Mouse (Mus musculus): ENCODE measurements around the gene Lpar6.

DNA sequence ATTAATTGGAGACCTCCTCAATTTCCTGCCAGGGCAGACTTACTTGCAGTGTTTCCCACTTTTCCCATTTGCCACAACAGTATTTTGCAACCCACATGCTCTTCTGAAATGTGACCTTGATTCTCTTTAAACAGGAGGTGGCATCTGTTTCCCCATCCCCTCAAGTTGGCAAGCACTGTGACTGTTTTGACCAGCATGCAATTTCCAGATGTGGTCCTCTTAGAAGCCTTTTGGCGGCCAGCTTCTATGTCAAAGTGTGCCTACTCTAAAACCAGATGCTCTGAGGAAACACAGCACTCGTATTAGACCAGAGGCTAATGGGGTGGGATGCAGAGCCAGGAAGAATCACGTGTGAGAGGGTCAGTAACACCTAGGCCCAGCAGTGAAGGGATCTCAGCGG, 20.5 kb downstream of the Lpar6 start:
- TF ChIP-seq GATA1 (IDR thresholded peaks at IDR 0.05; ENCODE audit: low read length) = no peak
- TF ChIP-seq TAL1 (IDR thresholded peaks at IDR 0.05; ENCODE audit: low read length) = no peak
